Mouse (Mus musculus): ENCODE data around the gene Dclk3. TPM values are rescaled to one million over a fixed set of nuclear protein-coding genes. Genes with fewer than 3 reads are reported as not detected.

Dclk3 gene
- total RNA-seq (2021) = under 1 TPM; 0.24 to 0.39 TPM

GRCm38 (mm10) chr9:111438904-111439835 is at the start of gene Dclk3:
Gene Dclk3 (plus strand): TSS chr9:111439081.
- intact Hi-C loops (cut with DNase I) = no loop called here
- peak; percentile 24 to 28 for DNase-seq

DNA sequence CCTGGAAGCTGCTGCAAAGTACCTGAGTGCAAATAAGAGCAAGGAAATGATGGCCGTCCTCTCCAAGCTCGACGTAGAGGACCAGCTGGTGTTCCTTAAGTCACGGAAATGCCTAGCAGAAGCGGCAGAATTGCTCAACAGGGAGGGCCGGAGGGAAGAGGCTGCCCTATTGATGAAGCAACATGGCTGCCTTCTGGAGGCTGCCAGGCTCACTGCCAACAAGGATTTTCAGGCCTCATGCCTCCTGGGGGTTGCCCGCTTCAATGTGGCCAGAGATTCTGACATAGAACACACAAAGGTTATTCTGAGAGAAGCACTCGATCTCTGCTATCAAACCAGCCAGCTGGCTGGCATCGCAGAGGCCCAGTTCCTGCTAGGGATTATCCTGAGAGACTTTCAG is 48.9 kb upstream of the Dclk3 start:
- DNase-seq = no peak
- intact Hi-C loops (cut with DNase I) = no loop called here

DNA sequence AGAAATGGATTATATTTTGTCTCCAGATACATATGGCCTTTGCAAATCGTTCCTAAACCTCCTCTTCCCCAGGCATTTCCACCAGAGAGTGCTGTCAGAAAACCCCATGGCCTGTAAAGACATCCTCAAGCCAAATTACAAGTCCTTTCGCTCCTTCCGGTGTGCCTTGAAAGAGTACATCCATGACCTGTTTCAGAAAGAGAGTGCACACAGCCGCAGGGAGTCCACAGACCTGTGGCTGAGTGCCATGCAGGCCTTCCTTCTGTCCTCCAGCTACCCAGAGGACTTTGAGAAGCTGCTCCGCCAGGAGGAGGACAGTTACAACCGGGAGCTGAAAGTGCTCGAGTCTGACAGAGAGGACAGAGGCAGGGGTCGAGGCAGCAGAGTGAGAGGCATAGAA is 47.8 kb upstream of the Dclk3 start:
- intact Hi-C loops (cut with DNase I) = no loop called here
- DNase-seq = no peak

GRCm38 (mm10) chr9:111391926-111392442 is 46.9 kb upstream of the Dclk3 start:
- intact Hi-C loops (cut with DNase I) = no loop called here
- no peak for DNase-seq

- intact Hi-C loops (cut with DNase I) = no loop called here
- no peak for DNase-seq
These were observed 43.6 kb upstream of the Dclk3 start for GRCm38 (mm10) chr9:111395265-111395664.

DNA sequence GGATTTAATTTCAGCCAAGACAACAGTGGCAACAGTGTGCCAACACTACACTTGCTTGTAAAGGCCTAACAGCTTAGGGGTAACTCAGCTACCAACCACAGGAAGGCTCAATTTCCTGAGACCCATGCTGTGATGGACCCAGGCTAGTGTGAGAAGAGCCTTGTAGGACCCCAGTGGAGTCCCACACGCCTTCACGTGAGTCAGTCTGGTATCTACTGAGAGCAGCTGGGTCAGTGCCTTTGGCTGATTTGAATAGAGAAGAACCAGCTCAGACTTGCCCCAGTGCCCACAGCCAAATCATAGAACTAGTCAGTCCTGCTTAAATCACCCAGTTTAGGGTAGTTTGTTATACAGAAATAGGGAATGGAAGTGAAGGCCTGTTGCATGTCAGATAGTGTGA is 40.8 kb upstream of the Dclk3 start:
- DNase-seq = no peak
- intact Hi-C loops (cut with DNase I) = no loop called here

- intact Hi-C loops (cut with DNase I) = no loop called here
These were observed 38.8 kb upstream of the Dclk3 start for GRCm38 (mm10) chr9:111400089-111400488.

GRCm38 (mm10) chr9:111403159-111403558 is 35.7 kb upstream of the Dclk3 start:
- intact Hi-C loops (cut with DNase I) = no loop called here
- no peak for DNase-seq

More at GRCm38 (mm10) chr9:111400089-111400488, 38.8 kb upstream of the Dclk3 start:
- DNase-seq = no peak

GRCm38 (mm10) chr9:111404346-111405079 is 34.4 kb upstream of the Dclk3 start:
- intact Hi-C loops (cut with DNase I) = no loop called here
- no peak for DNase-seq

GRCm38 (mm10) chr9:111405080-111405428 is 33.8 kb upstream of the Dclk3 start:
- intact Hi-C loops (cut with DNase I) = no loop called here
- no peak for DNase-seq

DNA sequence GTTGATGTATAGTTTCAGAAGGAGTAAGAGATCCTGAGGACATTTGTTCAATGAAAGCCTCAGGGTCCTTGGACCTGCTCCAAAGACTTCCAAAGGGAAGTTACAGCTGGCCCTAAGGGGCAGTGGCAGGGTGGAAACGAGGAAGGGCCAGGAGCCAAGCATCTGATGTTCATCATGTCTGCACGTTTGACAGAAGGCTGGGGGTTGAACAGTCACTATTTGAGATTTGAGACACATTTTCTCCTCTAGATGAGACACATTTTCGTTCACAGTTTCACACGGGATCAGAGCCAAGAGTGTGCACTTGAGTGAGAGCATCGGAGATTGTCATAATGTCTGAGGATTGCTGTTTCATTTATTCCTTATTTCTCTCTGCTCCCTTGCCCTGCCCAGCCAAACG is 30.9 kb upstream of the Dclk3 start:
- intact Hi-C loops (cut with DNase I) = no loop called here
- DNase-seq = no peak

GRCm38 (mm10) chr9:111408427-111408826 is 30.5 kb upstream of the Dclk3 start:
- no peak for DNase-seq
- intact Hi-C loops (cut with DNase I) = no loop called here

DNA sequence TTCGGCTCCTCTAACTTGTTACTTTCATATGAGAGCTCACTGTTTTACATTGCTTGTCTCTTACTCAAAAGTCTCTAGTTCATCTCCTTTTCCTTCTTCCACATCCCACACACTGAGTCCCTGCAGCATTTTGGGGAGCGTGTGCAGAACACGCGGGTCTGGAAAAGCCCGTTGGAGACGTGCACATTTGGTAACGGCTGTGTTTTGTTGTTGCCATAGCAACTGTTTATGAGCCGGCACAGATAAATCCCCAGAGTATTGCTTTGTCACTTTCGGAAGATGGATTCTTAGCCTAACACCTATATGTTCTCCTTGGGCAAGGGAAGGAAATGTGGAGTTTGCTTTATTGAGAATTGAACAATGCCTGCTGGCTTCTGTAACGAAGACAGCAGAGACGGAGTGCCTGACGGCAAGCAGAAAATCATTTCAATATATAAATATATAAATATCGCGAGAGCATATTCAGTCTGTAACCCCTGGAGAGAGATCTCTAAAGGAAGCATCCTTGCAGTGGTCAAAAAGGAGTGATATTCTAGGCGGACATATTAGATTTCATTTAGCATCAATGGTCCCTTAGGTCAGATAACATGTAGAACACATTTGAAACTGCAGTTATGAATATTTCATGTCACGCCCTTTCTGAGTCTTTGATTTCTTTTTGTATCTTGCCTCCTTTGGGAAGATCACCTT is 26.3 kb upstream of the Dclk3 start:
- DNase-seq = no peak
- intact Hi-C loops (cut with DNase I) = no loop called here

DNA sequence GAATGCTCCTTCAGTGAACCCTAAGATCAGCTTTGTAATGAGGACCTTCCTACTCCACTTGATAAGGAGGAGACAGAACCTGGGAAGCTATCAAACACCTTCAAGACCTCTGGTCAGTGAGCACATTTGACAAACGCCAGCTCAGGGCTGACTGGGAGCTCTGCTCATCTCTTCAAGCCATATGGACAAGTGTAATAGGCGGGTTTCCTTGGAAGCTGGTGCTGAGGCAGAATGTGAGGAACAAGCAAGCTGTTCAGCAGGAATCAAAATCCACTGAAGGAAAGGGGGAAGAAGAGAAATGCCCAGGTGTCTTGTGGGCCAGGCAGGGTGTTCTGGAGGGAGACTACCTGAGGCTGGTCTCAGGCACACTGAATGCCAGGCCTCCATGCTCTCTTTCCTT is 17.0 kb upstream of the Dclk3 start:
- intact Hi-C loops (cut with DNase I) = no loop called here
- no peak for DNase-seq

DNA sequence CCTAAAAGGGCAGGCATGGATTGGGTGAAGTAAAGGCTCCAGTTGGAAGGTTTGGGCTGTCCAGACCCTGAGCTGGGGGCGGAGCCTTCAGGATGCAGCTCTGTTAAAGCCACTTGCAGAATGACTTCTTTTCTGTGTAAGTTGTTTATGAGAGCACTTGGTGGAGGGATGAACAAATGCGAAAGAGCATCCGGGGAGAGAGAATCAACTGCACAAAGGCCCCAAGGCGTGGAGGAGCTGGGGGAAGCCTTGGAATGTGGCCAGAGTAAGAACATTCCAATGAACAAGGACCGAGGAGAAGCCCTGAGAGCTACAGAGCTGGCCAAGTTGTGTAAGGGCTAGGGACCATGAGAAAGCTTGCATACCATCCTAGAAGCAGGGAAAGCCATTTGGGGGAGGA is 16.3 kb upstream of the Dclk3 start:
- intact Hi-C loops (cut with DNase I) = no loop called here
- no peak for DNase-seq

DNA sequence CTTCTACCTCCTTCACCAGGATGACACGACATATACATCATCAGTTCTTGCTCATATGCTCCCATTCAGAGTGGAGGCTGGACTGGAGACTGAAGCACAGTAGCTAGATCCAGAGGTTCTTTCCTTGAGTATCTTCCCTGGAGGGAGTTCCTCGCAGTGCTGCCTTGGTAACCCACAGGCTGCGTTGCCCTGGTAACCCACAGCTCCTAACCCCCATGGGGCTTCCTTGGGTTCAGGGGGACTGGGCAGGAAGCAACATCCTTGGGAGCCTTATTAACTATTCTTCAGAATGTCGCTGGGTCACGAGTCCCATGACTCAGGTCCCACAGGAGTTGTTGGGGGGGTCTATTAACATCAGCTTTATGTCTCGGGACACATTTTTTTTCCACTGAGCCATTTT is 13.8 kb upstream of the Dclk3 start:
- intact Hi-C loops (cut with DNase I) = no loop called here
- DNase-seq = peak; percentile 14 to 24

GRCm38 (mm10) chr9:111425952-111426351 is 12.9 kb upstream of the Dclk3 start:
- no peak for DNase-seq
- intact Hi-C loops (cut with DNase I) = no loop called here

DNA sequence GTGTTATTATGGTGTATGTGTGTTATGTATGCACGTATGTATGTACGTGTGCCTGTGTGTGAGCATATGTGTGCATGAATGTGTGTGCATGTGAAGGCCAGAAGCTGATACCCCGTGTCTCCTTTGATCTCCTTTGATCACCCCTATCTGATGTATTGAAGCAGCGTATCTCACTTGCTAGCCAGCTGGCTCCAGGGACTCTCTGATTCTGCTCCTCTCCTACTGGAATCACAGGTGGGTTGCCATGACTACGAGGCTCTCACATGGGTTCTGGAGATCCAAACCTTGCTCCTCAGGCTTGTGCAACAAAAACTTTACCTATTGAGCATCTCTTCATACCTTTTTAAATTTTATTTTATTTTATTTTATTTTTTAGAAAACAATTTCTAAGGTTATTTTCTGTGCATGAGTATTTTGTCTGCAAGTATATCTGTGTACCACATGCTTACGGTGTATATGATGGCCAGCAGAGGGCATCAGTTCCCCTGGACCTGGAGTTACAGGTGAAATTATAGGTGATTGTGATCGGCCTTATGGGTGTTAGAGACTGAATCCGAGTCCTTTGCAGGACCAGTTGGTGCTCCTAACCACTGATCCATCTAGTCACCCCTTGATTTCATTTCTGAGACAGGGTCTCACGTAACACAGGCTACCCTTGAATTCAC is 10.9 kb upstream of the Dclk3 start:
- no peak for DNase-seq
- intact Hi-C loops (cut with DNase I) = no loop called here

- intact Hi-C loops (cut with DNase I) = no loop called here
- DNase-seq = no peak
These were observed 10.1 kb upstream of the Dclk3 start for GRCm38 (mm10) chr9:111428698-111429362.

DNA sequence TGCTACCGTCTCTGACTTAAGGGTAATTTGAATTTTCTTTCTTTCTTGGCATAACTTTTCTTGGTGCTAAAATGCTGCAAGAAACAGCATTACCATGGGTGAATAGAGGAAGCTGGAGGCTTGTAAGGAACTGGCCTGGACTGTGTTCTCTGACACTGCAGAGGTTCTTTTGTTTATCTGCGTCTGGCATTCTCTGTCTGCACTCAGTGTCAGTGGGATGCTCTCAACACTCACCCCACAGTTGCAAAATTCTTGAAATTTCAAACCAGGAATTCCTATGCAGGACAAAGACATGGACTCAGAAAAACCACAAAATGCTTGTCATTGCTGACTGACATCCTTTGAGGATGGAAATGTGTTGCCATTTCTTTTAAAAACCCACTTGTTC is 9.5 kb upstream of the Dclk3 start:
- intact Hi-C loops (cut with DNase I) = no loop called here
- DNase-seq = no peak

All from heart, postnatal 36 days (tissue).